Mouse (Mus musculus) midbrain, embryonic 14.5 days (tissue): ENCODE measurements around the gene Idh3a. TPM values are rescaled to one million over a fixed set of nuclear protein-coding genes. Genes with fewer than 3 reads are reported as not detected.

Experiments used
- ATAC-seq: fragments of 200-750 bp; cut with Nextera tagmentation; 2 replicates; pipeline ENCODE4 v1.8.0; 2017; ENCODE audit warnings: moderate number of reproducible peaks, moderate library complexity; ENCODE audit not compliant: low FRiP score, low TSS enrichment
- DNase-seq: peaks from one replicate; pipeline ENCODE4 v3.0.0-alpha.2; 2015
- H3K27ac ChIP-seq: fragments of 300-500 bp; sonication (generic); replicated peaks from 2 replicates; pipeline ENCODE4 v1.5.1; 2014; ENCODE audit warnings: mild to moderate bottlenecking, low read depth, low read length, moderate library complexity
- H3K27me3 ChIP-seq: fragments of 300-500 bp; sonication (generic); 2 replicates; pipeline ENCODE4 v1.6.1; 2014; ENCODE audit warnings: low read length, control low read depth, mixed read lengths; ENCODE audit not compliant: control insufficient read depth, insufficient read depth
- H3K36me3 ChIP-seq: fragments of 300-500 bp; sonication (generic); 2 replicates; pipeline ENCODE4 v1.6.1; 2014; ENCODE audit warnings: low read length, control low read depth; ENCODE audit not compliant: control insufficient read depth, insufficient read depth
- H3K4me1 ChIP-seq: fragments of 300-500 bp; sonication (generic); 2 replicates; pipeline ENCODE4 v1.6.1; 2014; ENCODE audit warnings: mild to moderate bottlenecking, antibody characterized with exemption, low read length, control low read depth; ENCODE audit not compliant: control insufficient read depth, insufficient read depth
- H3K4me2 ChIP-seq: fragments of 300-500 bp; sonication (generic); 2 replicates; pipeline ENCODE4 v1.6.1; 2014; ENCODE audit warnings: mild to moderate bottlenecking, low read length, moderate library complexity
- H3K4me3 ChIP-seq: fragments of 300-500 bp; sonication (generic); replicated peaks from 2 replicates; pipeline ENCODE4 v1.5.1; 2014; ENCODE audit warnings: low read depth, low read length
- H3K9ac ChIP-seq: fragments of 300-500 bp; sonication (generic); replicated peaks from 2 replicates; pipeline ENCODE4 v1.6.1; 2014; ENCODE audit warnings: mild to moderate bottlenecking, low read length, moderate library complexity
- H3K9me3 ChIP-seq: fragments of 300-500 bp; sonication (generic); 2 replicates; pipeline ENCODE4 v1.6.1; 2016; ENCODE audit warnings: low read length, control low read depth, mixed read lengths; ENCODE audit not compliant: control insufficient read depth
- WGBS: fragments of 180-500 bp; shearing (Covaris S2); extraction: QIAGEN DNeasy Blood & Tissue Kit; methylation state at CpG from one replicate; pipeline ENCODE4 v1.1.7; 2014; 5-methylcytosine and 5-hydroxymethylcytosine counted together
- polyA plus RNA-seq: library from polyadenylated mRNA; unstranded; fragments of >200 nt; fragmentation: Nextera tagmentation; extraction: Ambion mirVana; gene quantifications from 2 replicates; pipeline ENCODE4 v1.2.1, GENCODE M21; 2014

Idh3a gene
- polyA plus RNA-seq, 1 experiment from 2014 or later, result 150 TPM

GRCm38 (mm10) chr9:54547536-54547935 is 38.6 kb upstream of the Idh3a start:
- ATAC-seq (no peak), DNase-seq (peak; percentile 66)
- Histone ChIP-seq H3K4me2 (no peak overlapping the region), H3K9me3 (no peaks in the 10 kb centered on the region), H3K4me3 (no peak overlapping the region), H3K36me3 (0 out of 2 replicates have a peak, but pooled peaks cover 18% of the 10 kb centered on the region), H3K9ac (no peak overlapping the region), H3K27me3 (no peaks in the 10 kb centered on the region), H3K4me1 (no peaks in the 10 kb centered on the region), H3K27ac (no peak overlapping the region)
- WGBS, result 19% methylated on average over 5 of the region's 5 CpGs

- no peak for ATAC-seq
- no peak overlapping the region for H3K27ac ChIP-seq
- no peak overlapping the region for H3K4me3 ChIP-seq
- 0 out of 2 replicates have a peak, but pooled peaks cover 18% of the 10 kb centered on the region for H3K36me3 ChIP-seq
- H3K4me2 ChIP-seq, result no peak overlapping the region
- H3K27me3 ChIP-seq, result no peaks in the 10 kb centered on the region
- H3K4me1 ChIP-seq, result no peaks in the 10 kb centered on the region
- 90% methylated on average over 6 of the region's 6 CpGs for WGBS
- no peak for DNase-seq
- H3K9me3 ChIP-seq, result no peaks in the 10 kb centered on the region
- H3K9ac ChIP-seq, result no peak overlapping the region
Observed at GRCm38 (mm10) chr9:54549433-54549832, 36.7 kb upstream of the Idh3a start.

GRCm38 (mm10) chr9:54552409-54552808 is 33.7 kb upstream of the Idh3a start:
- ATAC-seq (no peak), DNase-seq (no peak)
- H3K9ac ChIP-seq, result no peak overlapping the region
- no peak overlapping the region for H3K27ac ChIP-seq
- H3K27me3 ChIP-seq, result no peaks in the 10 kb centered on the region
- no peak overlapping the region for H3K4me2 ChIP-seq
- H3K9me3 ChIP-seq, result no peaks in the 10 kb centered on the region
- no peaks in the 10 kb centered on the region for H3K4me1 ChIP-seq
- no peak overlapping the region for H3K4me3 ChIP-seq
- H3K36me3 ChIP-seq, result 0 out of 2 replicates have a peak, but pooled peaks cover 5% of the 10 kb centered on the region
- WGBS, result 26% methylated on average over 5 of the region's 5 CpGs

DNA sequence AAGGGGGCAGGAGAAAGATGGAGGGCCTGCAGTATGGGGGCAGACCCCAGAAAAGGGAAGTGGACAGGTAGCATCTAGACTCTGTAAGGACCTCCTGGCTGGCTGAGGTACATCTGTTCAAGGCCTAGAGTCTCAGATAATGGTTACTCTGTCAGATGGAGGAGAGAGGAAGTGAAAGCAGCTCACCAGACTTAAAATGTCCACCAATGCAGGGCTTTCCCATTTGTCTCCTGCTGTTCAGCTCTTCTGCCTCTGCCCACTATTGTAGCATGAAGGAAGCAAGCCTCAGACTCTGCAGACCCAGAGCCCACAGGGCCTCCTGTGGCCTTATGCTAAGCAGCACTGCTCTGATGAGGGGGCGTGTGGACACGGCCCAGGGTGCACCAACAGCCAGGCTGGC is 31.1 kb upstream of the Idh3a start:
- Histone ChIP-seq H3K4me2 (no peak overlapping the region), H3K4me1 (no peaks in the 10 kb centered on the region; the same call in 1 of the 2 replicates), H3K4me3 (no peak overlapping the region), H3K9me3 (no peaks in the 10 kb centered on the region), H3K27ac (no peak overlapping the region), H3K9ac (no peak overlapping the region), H3K36me3 (no peaks in the 10 kb centered on the region), H3K27me3 (no peaks in the 10 kb centered on the region)
- DNase-seq (no peak), ATAC-seq (no peak)
- WGBS, result 77% methylated on average over 2 of the region's 2 CpGs

- Histone ChIP-seq H3K27me3 (no peaks in the 10 kb centered on the region), H3K4me3 (no peak overlapping the region), H3K9ac (no peak overlapping the region), H3K4me1 (no peaks in the 10 kb centered on the region; the same call in 1 of the 2 replicates), H3K27ac (no peak overlapping the region), H3K36me3 (no peaks in the 10 kb centered on the region), H3K9me3 (no peaks in the 10 kb centered on the region), H3K4me2 (no peak overlapping the region)
- ATAC-seq (no peak), DNase-seq (no peak)
- 73% methylated on average over 8 of the region's 8 CpGs for WGBS
Observed at GRCm38 (mm10) chr9:54558731-54559130, 27.4 kb upstream of the Idh3a start.

DNA sequence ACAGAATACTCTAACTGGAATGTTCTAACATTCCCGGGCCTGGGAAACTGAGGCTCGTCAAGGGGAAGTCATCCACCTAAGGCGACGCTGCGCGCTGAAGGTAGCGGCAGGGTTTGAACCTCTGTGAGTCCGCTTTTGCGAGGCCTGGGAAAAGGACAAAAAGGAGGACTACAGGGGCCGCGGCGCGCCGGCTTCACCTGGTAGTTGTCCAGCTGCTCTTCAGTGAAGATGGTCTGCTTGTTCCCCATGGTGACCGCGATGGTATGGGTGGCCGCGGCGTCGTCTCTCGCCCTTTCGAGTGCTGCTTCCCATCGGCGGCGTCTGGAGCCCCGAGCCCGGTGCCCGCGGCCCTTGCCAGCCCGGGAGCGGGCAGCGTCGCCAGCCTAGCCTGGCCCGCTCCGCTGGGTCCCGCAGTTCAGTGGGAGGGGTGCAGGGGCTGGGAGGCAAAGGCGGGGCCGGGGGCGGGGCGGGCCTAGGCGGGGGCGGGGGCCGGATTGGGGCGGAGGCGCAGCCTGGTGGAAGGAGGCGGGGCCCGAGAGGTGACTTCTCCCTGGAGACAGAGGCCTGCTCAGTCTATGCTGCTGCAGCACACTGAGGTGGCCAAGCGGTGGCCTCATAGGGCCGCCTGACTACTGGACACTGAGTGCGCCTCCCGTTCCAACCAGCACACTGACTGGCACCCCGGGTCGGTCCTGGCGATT is 26.2 kb upstream of the Idh3a start, which contains the start of gene Cib2:
TSS of gene Cib2 (minus strand) at position 448 of the 701 bp plus-strand sequence.
- no peaks in the 10 kb centered on the region for H3K36me3 ChIP-seq
- H3K4me2 ChIP-seq, result peak within 1 kb of the TSS; percentile 75
- ATAC-seq (peak; percentile 92), DNase-seq (peak; percentile 87)
- H3K9me3 ChIP-seq, result no peaks in the 10 kb centered on the region
- H3K4me1 ChIP-seq, result no peaks in the 10 kb centered on the region; the same call in 1 of the 2 replicates
- H3K4me3 ChIP-seq, result peak within 1 kb of the TSS; percentile 48
- no peak within 1 kb of the TSS for H3K27ac ChIP-seq
- WGBS, result 2% methylated on average over 54 of the region's 54 CpGs
- H3K9ac ChIP-seq, result peak within 1 kb of the TSS; percentile 65
- H3K27me3 ChIP-seq, result no peaks in the 10 kb centered on the region

- no peaks in the 10 kb centered on the region for H3K9me3 ChIP-seq
- H3K4me1 ChIP-seq, result no peaks in the 10 kb centered on the region; the same call in 1 of the 2 replicates
- DNase-seq (no peak), ATAC-seq (no peak)
- no peaks in the 10 kb centered on the region for H3K36me3 ChIP-seq
- WGBS, result 88% methylated on average over 8 of the region's 8 CpGs
- no peak overlapping the region for H3K9ac ChIP-seq
- no peak overlapping the region for H3K4me2 ChIP-seq
- H3K27me3 ChIP-seq, result no peaks in the 10 kb centered on the region
- no peak overlapping the region for H3K27ac ChIP-seq
- no peak overlapping the region for H3K4me3 ChIP-seq
Observed at GRCm38 (mm10) chr9:54560831-54561601, 25.1 kb upstream of the Idh3a start.

DNA sequence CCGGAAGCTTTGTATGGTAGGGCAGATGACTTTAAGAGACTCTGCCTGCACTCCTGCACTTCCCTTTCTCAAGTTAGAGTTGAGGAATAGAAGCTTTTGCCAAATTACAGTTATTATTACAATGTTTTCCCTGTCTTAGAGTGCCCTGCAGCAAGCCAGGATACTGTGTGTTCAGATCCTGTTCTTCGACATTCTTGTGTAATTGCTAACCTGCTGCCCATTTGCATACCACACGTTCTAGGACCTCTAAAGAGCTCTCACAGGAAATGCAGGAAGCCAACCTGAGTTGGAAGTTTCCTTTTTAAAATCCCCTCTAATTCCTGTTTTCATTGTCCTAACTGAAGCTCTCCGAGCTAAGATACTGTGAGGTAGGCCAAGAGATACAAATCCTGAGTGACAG is 19.2 kb upstream of the Idh3a start:
- Histone ChIP-seq H3K4me2 (no peak overlapping the region), H3K4me3 (no peak overlapping the region), H3K9ac (no peak overlapping the region), H3K9me3 (no peaks in the 10 kb centered on the region), H3K36me3 (no peaks in the 10 kb centered on the region), H3K27ac (no peak overlapping the region), H3K4me1 (no peaks in the 10 kb centered on the region), H3K27me3 (no peaks in the 10 kb centered on the region)
- DNase-seq (no peak), ATAC-seq (no peak)
- 65% methylated on average over 4 of the region's 4 CpGs for WGBS
